Mouse (Mus musculus) forebrain, embryonic 15.5 days (tissue): ENCODE data around the gene Arap2. TPM values are rescaled to one million over a fixed set of nuclear protein-coding genes. Genes with fewer than 3 reads are reported as not detected.

Experiments
- ATAC-seq: fragments of 200-750 bp; cut with Nextera tagmentation; replicated peaks from 2 replicates; pipeline ENCODE4 v1.8.0; 2017; ENCODE audit warnings: mild to moderate bottlenecking, moderate TSS enrichment, moderate library complexity
- H3K27ac ChIP-seq: fragments of 300-500 bp; sonication (generic); replicated peaks from 2 replicates; pipeline ENCODE4 v1.5.1; 2015; ENCODE audit warnings: mild to moderate bottlenecking, inconsistent platforms
- H3K27me3 ChIP-seq: fragments of 300-500 bp; sonication (generic); 2 replicates; pipeline ENCODE4 v1.6.1; 2015; ENCODE audit warnings: inconsistent platforms
- H3K36me3 ChIP-seq: fragments of 300-500 bp; sonication (generic); 2 replicates; pipeline ENCODE4 v1.6.1; 2015; ENCODE audit warnings: mild to moderate bottlenecking, inconsistent platforms
- H3K4me1 ChIP-seq: fragments of 300-500 bp; sonication (generic); 2 replicates; pipeline ENCODE4 v1.6.1; 2015; ENCODE audit warnings: inconsistent platforms
- H3K4me2 ChIP-seq: fragments of 300-500 bp; sonication (generic); replicated peaks from 2 replicates; pipeline ENCODE4 v1.6.1; 2015; ENCODE audit warnings: mild to moderate bottlenecking, inconsistent platforms
- H3K4me3 ChIP-seq: fragments of 300-500 bp; sonication (generic); 2 replicates; pipeline ENCODE4 v1.5.1; 2015; ENCODE audit warnings: mild to moderate bottlenecking, inconsistent platforms
- H3K9ac ChIP-seq: fragments of 300-500 bp; sonication (generic); replicated peaks from 2 replicates; pipeline ENCODE4 v1.6.1; 2015; ENCODE audit warnings: mild to moderate bottlenecking, inconsistent platforms
- H3K9me3 ChIP-seq: fragments of 300-500 bp; sonication (generic); 2 replicates; pipeline ENCODE4 v1.6.1; 2016; ENCODE audit warnings: inconsistent platforms
- WGBS: fragments of 180-500 bp; shearing (Covaris S2); methylation state at CpG from one replicate; pipeline ENCODE4 v1.1.7; 2015; ENCODE audit warnings: mixed read lengths; 5-methylcytosine and 5-hydroxymethylcytosine counted together
- polyA plus RNA-seq: library from polyadenylated mRNA; unstranded; fragments of >200 nt; fragmentation: Nextera tagmentation; extraction: Ambion mirVana; gene quantifications from 2 replicates; pipeline ENCODE4 v1.2.1, GENCODE M21; 2015

The Arap2 gene
- polyA plus RNA-seq, 1 experiment from 2014 or later, result 3.9 TPM

- Histone ChIP-seq H3K9ac (no peak overlapping the region), H3K4me2 (no peak overlapping the region), H3K27ac (no peak overlapping the region), H3K4me3 (no peak overlapping the region), H3K27me3 (no peaks in the 10 kb centered on the region), H3K4me1 (no peaks in the 10 kb centered on the region), H3K36me3 (no peaks in the 10 kb centered on the region), H3K9me3 (no peaks in the 10 kb centered on the region)
- no peak for ATAC-seq
Measured at GRCm38 (mm10) chr5:62665329-62665728, 100.6 kb downstream of the Arap2 start.

GRCm38 (mm10) chr5:62664847-62665246 is 101.1 kb downstream of the Arap2 start:
- H3K9me3 ChIP-seq, result no peaks in the 10 kb centered on the region
- H3K4me3 ChIP-seq, result no peak overlapping the region
- ATAC-seq, result no peak
- H3K36me3 ChIP-seq, result no peaks in the 10 kb centered on the region
- H3K27ac ChIP-seq, result no peak overlapping the region
- no peak overlapping the region for H3K9ac ChIP-seq
- WGBS, result 77% methylated on average over 4 of the region's 4 CpGs
- H3K4me2 ChIP-seq, result no peak overlapping the region
- no peaks in the 10 kb centered on the region for H3K4me1 ChIP-seq
- H3K27me3 ChIP-seq, result no peaks in the 10 kb centered on the region

- no peak overlapping the region for H3K9ac ChIP-seq
- no peaks in the 10 kb centered on the region for H3K27me3 ChIP-seq
- H3K4me3 ChIP-seq, result no peak overlapping the region
- H3K9me3 ChIP-seq, result no peaks in the 10 kb centered on the region
- no peak overlapping the region; the same call in 1 of the 2 replicates for H3K27ac ChIP-seq
- H3K36me3 ChIP-seq, result no peaks in the 10 kb centered on the region
- no peak overlapping the region for H3K4me2 ChIP-seq
- H3K4me1 ChIP-seq, result no peaks in the 10 kb centered on the region
- 56% methylated on average over 1 of the region's 1 CpGs for WGBS
- ATAC-seq, result peak; percentile 63; the same call in 1 of the 2 replicates
Measured at GRCm38 (mm10) chr5:62663206-62663605, 102.8 kb downstream of the Arap2 start.

- WGBS, result 68% methylated on average over 5 of the region's 5 CpGs
Measured at GRCm38 (mm10) chr5:62653924-62654323, 112.0 kb downstream of the Arap2 start.

GRCm38 (mm10) chr5:62642330-62642729 is 123.6 kb downstream of the Arap2 start:
- Histone ChIP-seq H3K4me3 (no peak overlapping the region), H3K4me1 (peaks cover 3% of the 10 kb centered on the region; the same call in 1 of the 2 replicates), H3K27ac (no peak overlapping the region), H3K36me3 (no peaks in the 10 kb centered on the region), H3K9ac (no peak overlapping the region), H3K4me2 (no peak overlapping the region), H3K9me3 (no peaks in the 10 kb centered on the region), H3K27me3 (no peaks in the 10 kb centered on the region)
- ATAC-seq, result peak; percentile 66
- 77% methylated on average over 4 of the region's 4 CpGs for WGBS

More at GRCm38 (mm10) chr5:62653924-62654323, 112.0 kb downstream of the Arap2 start:
- H3K4me3 ChIP-seq, result no peak overlapping the region
- ATAC-seq, result no peak
- H3K9me3 ChIP-seq, result no peaks in the 10 kb centered on the region
- no peak overlapping the region for H3K9ac ChIP-seq
- no peaks in the 10 kb centered on the region for H3K4me1 ChIP-seq
- H3K4me2 ChIP-seq, result no peak overlapping the region
- H3K27me3 ChIP-seq, result no peaks in the 10 kb centered on the region
- no peak overlapping the region for H3K27ac ChIP-seq
- H3K36me3 ChIP-seq, result no peaks in the 10 kb centered on the region

GRCm38 (mm10) chr5:62640501-62640900 is 125.5 kb downstream of the Arap2 start:
- 38% methylated on average over 8 of the region's 8 CpGs for WGBS
- H3K4me2 ChIP-seq, result no peak overlapping the region
- H3K27me3 ChIP-seq, result no peaks in the 10 kb centered on the region
- H3K4me3 ChIP-seq, result no peak overlapping the region
- ATAC-seq, result no peak
- H3K36me3 ChIP-seq, result no peaks in the 10 kb centered on the region
- H3K9ac ChIP-seq, result no peak overlapping the region
- H3K9me3 ChIP-seq, result no peaks in the 10 kb centered on the region
- H3K4me1 ChIP-seq, result peaks cover 3% of the 10 kb centered on the region; the same call in 1 of the 2 replicates
- no peak overlapping the region for H3K27ac ChIP-seq

GRCm38 (mm10) chr5:62636341-62636740 is 129.6 kb downstream of the Arap2 start:
- Histone ChIP-seq H3K27me3 (no peaks in the 10 kb centered on the region), H3K4me3 (no peak overlapping the region), H3K4me2 (no peak overlapping the region), H3K27ac (no peak overlapping the region), H3K36me3 (no peaks in the 10 kb centered on the region), H3K9ac (no peak overlapping the region), H3K4me1 (no peaks in the 10 kb centered on the region), H3K9me3 (no peaks in the 10 kb centered on the region)
- ATAC-seq, result no peak
- 58% methylated on average over 3 of the region's 3 CpGs for WGBS

GRCm38 (mm10) chr5:62628901-62629300 is 137.1 kb downstream of the Arap2 start:
- 66% methylated on average over 5 of the region's 5 CpGs for WGBS

GRCm38 (mm10) chr5:62622848-62623479 is 143.0 kb downstream of the Arap2 start:
- no peak for ATAC-seq
- Histone ChIP-seq H3K9me3 (no peaks in the 10 kb centered on the region), H3K4me1 (no peaks in the 10 kb centered on the region), H3K36me3 (no peaks in the 10 kb centered on the region), H3K27me3 (no peaks in the 10 kb centered on the region), H3K27ac (no peak overlapping the region), H3K9ac (no peak overlapping the region), H3K4me2 (no peak overlapping the region), H3K4me3 (no peak overlapping the region)
- 87% methylated on average over 11 of the region's 11 CpGs for WGBS

More at GRCm38 (mm10) chr5:62628901-62629300, 137.1 kb downstream of the Arap2 start:
- no peaks in the 10 kb centered on the region for H3K4me1 ChIP-seq
- no peaks in the 10 kb centered on the region for H3K36me3 ChIP-seq
- peak; percentile 53; the same call in 1 of the 2 replicates for ATAC-seq
- no peak overlapping the region for H3K27ac ChIP-seq
- no peak overlapping the region for H3K4me3 ChIP-seq
- no peak overlapping the region for H3K9ac ChIP-seq
- H3K9me3 ChIP-seq, result no peaks in the 10 kb centered on the region
- no peak overlapping the region for H3K4me2 ChIP-seq
- no peaks in the 10 kb centered on the region for H3K27me3 ChIP-seq

GRCm38 (mm10) chr5:62618286-62618685 is 147.7 kb downstream of the Arap2 start:
- Histone ChIP-seq H3K36me3 (no peaks in the 10 kb centered on the region), H3K9me3 (no peaks in the 10 kb centered on the region), H3K4me1 (no peaks in the 10 kb centered on the region), H3K4me3 (no peak overlapping the region), H3K9ac (no peak overlapping the region), H3K27me3 (no peaks in the 10 kb centered on the region), H3K4me2 (no peak overlapping the region), H3K27ac (no peak overlapping the region)
- no peak for ATAC-seq

GRCm38 (mm10) chr5:62611990-62612389 is 154.0 kb downstream of the Arap2 start:
- Histone ChIP-seq H3K9ac (no peak overlapping the region), H3K4me1 (peaks cover 10% of the 10 kb centered on the region), H3K4me3 (no peak overlapping the region), H3K36me3 (no peaks in the 10 kb centered on the region), H3K27ac (no peak overlapping the region), H3K27me3 (no peaks in the 10 kb centered on the region), H3K9me3 (no peaks in the 10 kb centered on the region), H3K4me2 (no peak overlapping the region)
- WGBS, result 43% methylated on average over 3 of the region's 3 CpGs
- peak; percentile 78 for ATAC-seq

- Histone ChIP-seq H3K27ac (no peak overlapping the region), H3K4me1 (peaks cover 2% of the 10 kb centered on the region; the same call in 1 of the 2 replicates), H3K9me3 (no peaks in the 10 kb centered on the region), H3K4me3 (no peak overlapping the region), H3K4me2 (no peak overlapping the region), H3K27me3 (no peaks in the 10 kb centered on the region), H3K9ac (no peak overlapping the region), H3K36me3 (no peaks in the 10 kb centered on the region)
- ATAC-seq, result peak; percentile 51; the same call in 1 of the 2 replicates
- 78% methylated on average over 1 of the region's 1 CpGs for WGBS
Measured at GRCm38 (mm10) chr5:62587348-62587747, 178.6 kb downstream of the Arap2 start.

GRCm38 (mm10) chr5:62582643-62583042 is 183.3 kb downstream of the Arap2 start:
- 18% methylated on average over 2 of the region's 2 CpGs for WGBS

More at GRCm38 (mm10) chr5:62582643-62583042, 183.3 kb downstream of the Arap2 start:
- Histone ChIP-seq H3K4me1 (peaks cover 5% of the 10 kb centered on the region), H3K27ac (no peak overlapping the region), H3K9ac (no peak overlapping the region), H3K4me2 (no peak overlapping the region), H3K27me3 (no peaks in the 10 kb centered on the region), H3K36me3 (no peaks in the 10 kb centered on the region), H3K9me3 (no peaks in the 10 kb centered on the region), H3K4me3 (no peak overlapping the region)
- peak; percentile 58 for ATAC-seq
